Mouse (Mus musculus) hindbrain, postnatal 0 days (tissue): Measurements from ENCODE around the gene Atf7ip. TPM values are rescaled to one million over a fixed set of nuclear protein-coding genes. Genes with fewer than 3 reads are reported as not detected.

ENCODE experiments used
- ATAC-seq: fragments of 200-750 bp; cut with Nextera tagmentation; 2 replicates; pipeline ENCODE4 v1.8.0; 2017; ENCODE audit warnings: mild to moderate bottlenecking, moderate TSS enrichment, moderate library complexity
- DNase-seq: peaks from one replicate; pipeline ENCODE4 v3.0.0-alpha.2; 2015; ENCODE audit warnings: low spot score
- H3K27ac ChIP-seq: fragments of 300-500 bp; sonication (generic); 2 replicates; pipeline ENCODE4 v1.5.1; 2014; ENCODE audit warnings: mild to moderate bottlenecking
- H3K27me3 ChIP-seq: fragments of 300-500 bp; sonication (generic); 2 replicates; pipeline ENCODE4 v1.6.1; 2014; ENCODE audit warnings: low read length, mixed read lengths; ENCODE audit not compliant: insufficient read depth
- H3K36me3 ChIP-seq: fragments of 300-500 bp; sonication (generic); 2 replicates; pipeline ENCODE4 v1.6.1; 2014; ENCODE audit warnings: low read length, mixed read lengths; ENCODE audit not compliant: insufficient read depth
- H3K4me1 ChIP-seq: fragments of 300-500 bp; sonication (generic); 2 replicates; pipeline ENCODE4 v1.6.1; 2014; ENCODE audit warnings: antibody characterized with exemption, low read length, mixed read lengths; ENCODE audit not compliant: insufficient read depth
- H3K4me2 ChIP-seq: fragments of 300-500 bp; sonication (generic); 2 replicates; pipeline ENCODE4 v1.6.1; 2014; ENCODE audit warnings: low read depth, mild to moderate bottlenecking, low read length, moderate library complexity, mixed read lengths
- H3K4me3 ChIP-seq: fragments of 300-500 bp; sonication (generic); 2 replicates; pipeline ENCODE4 v1.5.1; 2014; ENCODE audit warnings: low read length
- H3K9ac ChIP-seq: fragments of 300-500 bp; sonication (generic); replicated peaks from 2 replicates; pipeline ENCODE4 v1.6.1; 2014; ENCODE audit warnings: mild to moderate bottlenecking, low read length, moderate library complexity, mixed read lengths
- H3K9me3 ChIP-seq: fragments of 300-500 bp; sonication (generic); 2 replicates; pipeline ENCODE4 v1.6.1; 2016; ENCODE audit warnings: low read length, mixed read lengths
- CTCF ChIP-seq: IDR thresholded peaks from 2 replicates; pipeline ENCODE4 v1.5.1; 2016; ENCODE audit warnings: antibody characterized with exemption, control low read depth, low read depth
- WGBS: fragments of 180-500 bp; shearing (Covaris S2); extraction: QIAGEN DNeasy Blood & Tissue Kit; methylation state at CpG from one replicate; pipeline ENCODE4 v1.1.7; 2014; 5-methylcytosine and 5-hydroxymethylcytosine counted together
- polyA plus RNA-seq: library from polyadenylated mRNA; unstranded; fragments of >200 nt; fragmentation: Nextera tagmentation; extraction: Ambion mirVana; gene quantifications from 2 replicates; pipeline ENCODE4 v1.2.1, GENCODE M21; 2015
- total RNA-seq: library from RNA; depleted of rRNA; stranded (reverse); fragments of >200 nt; gene quantifications from 2 replicates; pipeline ENCODE4 v1.2.3, GENCODE M21; 2014

Gene Atf7ip
- total and polyA plus RNA-seq, 2 experiments from 2014 or later: 22.9 to 42.8 TPM

DNA sequence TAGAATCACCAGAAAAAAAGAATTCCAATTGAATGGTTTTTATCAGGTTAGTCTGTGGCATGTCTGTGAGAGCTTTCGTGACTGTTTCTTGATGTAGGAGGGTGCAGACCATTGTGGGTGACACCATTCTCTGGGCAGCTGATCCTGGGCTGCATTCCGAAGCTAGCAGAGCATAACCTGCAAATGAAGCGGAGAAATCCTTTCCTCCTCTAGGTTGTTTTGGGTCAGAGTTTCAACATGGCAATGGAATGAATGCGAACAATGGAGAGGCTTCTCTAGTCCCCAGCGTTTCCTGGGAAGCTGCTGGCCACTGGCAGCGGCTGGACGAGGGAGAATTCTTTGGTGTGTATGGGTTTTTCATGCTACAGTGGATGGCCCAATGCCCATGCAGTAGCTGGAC lies 5.0 kb downstream of the Atf7ip start:
- ATAC-seq (0 out of 2 replicates have a peak, but pooled peaks have one; percentile 15), DNase-seq (no peak)
- H3K4me3 ChIP-seq: no peak overlapping the region
- no peak for TF ChIP-seq CTCF
- no peaks in the 10 kb centered on the region for H3K27me3 ChIP-seq
- no peak overlapping the region for H3K4me2 ChIP-seq
- H3K36me3 ChIP-seq: no peaks in the 10 kb centered on the region
- 24% methylated on average over 7 of the region's 7 CpGs for WGBS
- no peaks in the 10 kb centered on the region for H3K9me3 ChIP-seq
- no peaks in the 10 kb centered on the region for H3K4me1 ChIP-seq
- H3K27ac ChIP-seq: no peak overlapping the region
- H3K9ac ChIP-seq: no peak overlapping the region

DNA sequence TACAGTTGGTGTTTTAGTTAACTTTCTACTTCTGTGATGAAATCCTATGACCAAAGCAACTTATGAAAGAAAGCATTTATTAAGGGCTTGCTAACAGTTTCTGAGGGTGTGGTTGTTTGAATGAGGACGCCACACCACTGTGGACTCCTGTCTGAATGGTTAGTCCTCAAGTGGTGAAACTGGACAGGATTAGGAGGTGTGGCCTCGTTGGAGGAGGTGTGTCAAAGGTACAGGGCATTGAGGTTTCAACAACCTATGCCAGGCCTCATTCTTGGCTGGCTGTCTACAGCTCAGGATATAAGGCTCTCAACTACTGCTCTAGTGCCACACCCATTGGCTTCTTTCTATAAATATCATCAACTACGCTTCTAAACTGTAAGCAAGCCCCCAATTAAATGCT lies 6.4 kb downstream of the Atf7ip start:
- 85% methylated on average over 3 of the region's 3 CpGs for WGBS
- no peak for DNase-seq
- no peak overlapping the region for H3K4me2 ChIP-seq
- no peak for ATAC-seq
- no peak overlapping the region for H3K9ac ChIP-seq
- H3K9me3 ChIP-seq: no peaks in the 10 kb centered on the region
- no peak for TF ChIP-seq CTCF
- no peaks in the 10 kb centered on the region for H3K36me3 ChIP-seq
- no peak overlapping the region for H3K27ac ChIP-seq
- H3K27me3 ChIP-seq: no peaks in the 10 kb centered on the region
- no peak overlapping the region for H3K4me3 ChIP-seq
- H3K4me1 ChIP-seq: no peaks in the 10 kb centered on the region

DNA sequence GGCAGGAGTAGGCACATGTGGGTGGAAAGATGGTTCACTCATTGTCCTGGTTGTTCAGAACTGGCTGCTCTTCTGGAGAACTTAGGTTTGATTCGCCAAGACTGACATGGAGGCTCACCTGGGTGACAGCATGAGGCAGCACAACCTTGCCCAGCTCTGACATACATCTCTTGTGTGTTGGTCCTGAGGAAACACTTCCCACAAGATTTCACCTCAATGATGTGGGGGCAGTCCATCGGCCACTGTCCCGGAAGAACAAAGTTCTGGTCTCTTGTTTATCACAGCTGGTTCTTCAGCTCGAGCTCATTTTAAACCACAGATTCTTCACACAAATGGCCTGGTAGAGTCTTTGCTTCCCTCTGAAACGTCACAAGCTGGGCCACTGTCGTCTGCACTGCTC lies 10.7 kb downstream of the Atf7ip start:
- DNase-seq (no peak), ATAC-seq (no peak)
- WGBS: 92% methylated on average over 6 of the region's 6 CpGs
- Histone ChIP-seq H3K4me3 (no peak overlapping the region), H3K4me2 (no peak overlapping the region), H3K9me3 (no peaks in the 10 kb centered on the region), H3K36me3 (no peaks in the 10 kb centered on the region), H3K27ac (no peak overlapping the region), H3K9ac (no peak overlapping the region), H3K27me3 (no peaks in the 10 kb centered on the region), H3K4me1 (no peaks in the 10 kb centered on the region)
- TF ChIP-seq CTCF: no peak

DNA sequence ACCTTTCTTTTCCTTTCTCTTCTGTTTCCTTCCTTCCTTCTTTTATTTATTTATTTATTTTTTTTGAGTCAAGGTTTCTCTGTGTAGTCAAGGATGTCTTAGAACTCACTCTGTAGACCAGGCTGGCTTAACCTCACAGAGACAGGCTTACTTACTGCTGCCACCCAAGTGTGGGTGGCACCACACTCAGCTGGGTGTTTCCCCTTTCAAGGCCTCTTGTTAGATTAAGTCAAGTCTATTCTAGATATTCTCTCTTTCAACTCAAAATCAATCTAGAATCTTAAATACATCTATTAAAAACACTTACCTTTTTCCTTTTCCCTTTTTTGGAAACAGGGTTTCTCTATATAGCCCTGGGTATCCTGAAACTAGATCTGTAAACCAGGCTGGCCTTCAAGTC lies 11.3 kb downstream of the Atf7ip start:
- no peak overlapping the region for H3K27ac ChIP-seq
- H3K9ac ChIP-seq: no peak overlapping the region
- H3K4me2 ChIP-seq: no peak overlapping the region
- no peaks in the 10 kb centered on the region for H3K9me3 ChIP-seq
- H3K4me1 ChIP-seq: no peaks in the 10 kb centered on the region
- H3K4me3 ChIP-seq: no peak overlapping the region
- H3K36me3 ChIP-seq: no peaks in the 10 kb centered on the region
- H3K27me3 ChIP-seq: no peaks in the 10 kb centered on the region
- TF ChIP-seq CTCF: no peak
- no peak for ATAC-seq
- no peak for DNase-seq

DNA sequence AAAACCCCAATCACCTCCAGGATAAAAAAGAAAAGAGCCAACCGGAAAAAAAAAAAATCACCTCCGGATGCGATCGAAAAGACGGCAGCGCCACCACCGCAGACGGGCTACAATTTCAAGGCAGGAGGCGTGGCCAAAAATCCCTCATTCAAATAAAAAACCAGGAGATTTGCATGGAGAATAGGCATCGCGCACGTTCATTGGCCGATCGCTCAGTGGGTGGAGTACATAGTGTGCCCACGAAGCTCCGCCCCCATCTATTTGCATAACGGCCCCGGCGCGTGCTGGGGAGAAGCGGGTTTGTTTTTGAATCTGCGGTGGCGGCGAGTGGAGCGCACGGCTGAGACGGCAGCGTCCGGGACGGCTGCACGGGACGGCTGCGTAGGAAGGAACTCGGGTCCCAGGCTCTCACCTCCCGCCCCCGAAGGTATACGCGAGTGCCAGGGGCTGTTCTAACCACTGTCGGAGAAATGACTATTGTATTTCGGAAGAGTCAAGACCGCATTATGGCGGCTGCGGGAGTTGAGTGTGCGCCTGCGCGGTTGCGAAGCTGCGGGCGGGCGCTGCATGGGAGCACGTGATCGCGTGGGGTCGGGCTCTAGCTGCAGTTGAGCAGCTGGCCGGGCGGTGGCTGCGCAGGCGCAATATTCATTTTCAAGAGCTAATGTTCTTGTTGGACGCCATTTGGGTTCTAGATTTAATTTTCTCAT lies 12.7 kb downstream of the Atf7ip start:
- WGBS: under 1% methylated on average over 59 of the region's 59 CpGs
- peak overlapping the region; percentile 51 for H3K4me2 ChIP-seq
- no peaks in the 10 kb centered on the region for H3K36me3 ChIP-seq
- no peaks in the 10 kb centered on the region for H3K9me3 ChIP-seq
- H3K27ac ChIP-seq: peak overlapping the region; percentile 99
- H3K4me1 ChIP-seq: no peaks in the 10 kb centered on the region
- DNase-seq: peak; percentile 99
- H3K27me3 ChIP-seq: no peaks in the 10 kb centered on the region
- peak; percentile 99 for ATAC-seq
- TF ChIP-seq CTCF: peak; percentile 68
- peak overlapping the region; percentile 65 for H3K4me3 ChIP-seq
- H3K9ac ChIP-seq: peak overlapping the region; percentile 70

DNA sequence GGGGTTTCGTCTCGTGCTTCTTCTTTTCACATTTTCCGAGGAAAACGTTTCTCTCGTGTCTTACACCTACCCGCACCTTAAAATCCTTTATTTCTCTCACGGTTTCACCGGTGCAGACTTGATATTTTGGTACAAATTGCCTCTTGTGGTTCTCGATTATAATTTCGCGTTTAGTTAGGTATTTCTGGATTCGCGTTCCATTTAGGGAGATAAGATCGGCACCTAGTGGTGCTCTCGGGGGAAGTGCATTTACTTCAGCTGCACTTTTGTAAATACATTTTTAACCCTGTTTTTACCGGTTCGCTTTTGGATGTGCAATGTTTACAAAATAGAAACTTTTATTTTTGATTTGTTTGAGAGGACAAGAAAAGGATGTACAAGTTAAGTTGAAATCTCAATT lies 13.3 kb downstream of the Atf7ip start:
- ATAC-seq: no peak
- 1% methylated on average over 17 of the region's 17 CpGs for WGBS
- Histone ChIP-seq H3K27me3 (no peaks in the 10 kb centered on the region), H3K4me1 (no peaks in the 10 kb centered on the region), H3K36me3 (no peaks in the 10 kb centered on the region), H3K4me2 (peak overlapping the region; percentile 51), H3K9ac (peak overlapping the region; percentile 70), H3K4me3 (peak overlapping the region; percentile 65), H3K27ac (peak overlapping the region; percentile 99), H3K9me3 (no peaks in the 10 kb centered on the region)
- TF ChIP-seq CTCF: peak; percentile 27; the same call in 1 of the 2 replicates
- DNase-seq: peak; percentile 71

DNA sequence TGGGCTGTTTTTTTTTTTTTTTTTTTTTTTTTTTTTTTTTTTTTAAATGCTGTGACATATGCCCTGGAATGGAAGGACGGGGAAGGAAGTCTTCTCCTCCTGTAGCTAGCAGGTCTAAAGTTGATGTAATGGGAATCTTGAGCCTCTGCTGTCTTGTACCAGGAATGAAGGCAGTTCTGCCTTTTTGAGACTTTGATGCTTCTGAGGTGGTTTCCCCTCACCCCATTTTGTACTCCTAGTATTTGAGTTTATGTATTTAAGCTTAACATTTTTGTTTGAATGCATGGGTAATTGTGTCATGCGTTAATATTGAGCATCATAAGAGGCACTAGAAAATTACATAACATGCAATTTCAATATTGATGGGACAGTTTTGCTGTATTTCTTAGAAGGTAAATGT lies 14.4 kb downstream of the Atf7ip start:
- no peak for TF ChIP-seq CTCF
- DNase-seq: no peak
- H3K27me3 ChIP-seq: no peaks in the 10 kb centered on the region
- H3K9ac ChIP-seq: no peak overlapping the region
- WGBS: 71% methylated on average over 2 of the region's 2 CpGs
- no peaks in the 10 kb centered on the region for H3K36me3 ChIP-seq
- no peak for ATAC-seq
- H3K27ac ChIP-seq: no peak overlapping the region
- H3K9me3 ChIP-seq: no peaks in the 10 kb centered on the region
- peak overlapping the region; percentile 49 for H3K4me2 ChIP-seq
- H3K4me3 ChIP-seq: peak overlapping the region; percentile 19
- H3K4me1 ChIP-seq: no peaks in the 10 kb centered on the region
